Comparison of ENCODE assay signal across 27 mouse cellular contexts in the genomic region with DNA sequence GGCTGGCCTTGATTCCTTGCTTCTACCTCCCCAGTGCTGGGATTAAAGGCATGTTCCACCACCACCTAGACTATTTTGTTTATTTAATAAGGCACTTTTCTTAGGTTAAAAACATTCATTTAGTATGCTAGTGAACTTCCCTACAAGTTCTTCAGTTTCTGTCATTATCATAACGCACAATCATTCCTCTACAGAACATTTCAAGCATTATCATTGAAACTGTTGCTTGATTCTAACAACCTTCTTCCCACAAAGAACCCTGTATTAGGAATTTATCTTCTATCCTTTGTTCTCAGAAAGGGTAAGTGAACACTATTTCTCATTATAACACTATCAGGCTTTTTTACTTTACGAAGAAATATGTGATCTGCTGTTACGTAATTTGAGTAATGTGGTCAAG.
"Had no signal": no experiment of that assay in that cellular context is flagged by ENCODE, and none has a peak within 500 bp of the region (broad histone marks: within the 10 kb centered on the region; RNA-seq: fewer than 3 reads in every experiment).

No protein-coding gene starts in this region.

- H3K27ac ChIP-seq: embryonic facial prominence, embryonic 10.5 days; embryonic facial prominence, embryonic 12.5 days; embryonic facial prominence, embryonic 13.5 days; embryonic facial prominence, embryonic 15.5 days; forebrain, embryonic 10.5 days; forebrain, embryonic 12.5 days; forebrain, embryonic 13.5 days; forebrain, embryonic 15.5 days; gastrocnemius, adult 2 months; heart, adult 2 months; heart, embryonic 10.5 days had no signal

- H3K4me3 ChIP-seq: embryonic facial prominence, embryonic 10.5 days; embryonic facial prominence, embryonic 12.5 days; embryonic facial prominence, embryonic 13.5 days; embryonic facial prominence, embryonic 15.5 days; erythroblast, embryonic 14.5 days; forebrain, embryonic 10.5 days; forebrain, embryonic 12.5 days; forebrain, embryonic 13.5 days; forebrain, embryonic 15.5 days; gastrocnemius, adult 2 months; heart, adult 2 months; heart, embryonic 10.5 days had no signal

- H3K27me3 ChIP-seq: embryonic facial prominence, embryonic 12.5 days; embryonic facial prominence, embryonic 13.5 days; embryonic facial prominence, embryonic 15.5 days; forebrain, embryonic 12.5 days; forebrain, embryonic 13.5 days; forebrain, embryonic 15.5 days had no signal

- ATAC-seq: forebrain, embryonic 13.5 days; forebrain, embryonic 14.5 days; forebrain, embryonic 15.5 days; forebrain, postnatal 0 days had no signal

- H3K4me2 ChIP-seq: embryonic facial prominence, embryonic 12.5 days; embryonic facial prominence, embryonic 13.5 days; embryonic facial prominence, embryonic 15.5 days; forebrain, embryonic 12.5 days; forebrain, embryonic 13.5 days; forebrain, embryonic 15.5 days had no signal

- H3K4me1 ChIP-seq: embryonic facial prominence, embryonic 10.5 days; embryonic facial prominence, embryonic 12.5 days; embryonic facial prominence, embryonic 13.5 days; embryonic facial prominence, embryonic 15.5 days; forebrain, embryonic 10.5 days; forebrain, embryonic 12.5 days; forebrain, embryonic 13.5 days; forebrain, embryonic 15.5 days; heart, embryonic 10.5 days had no signal

- H3K9ac ChIP-seq: embryonic facial prominence, embryonic 12.5 days; embryonic facial prominence, embryonic 13.5 days; embryonic facial prominence, embryonic 15.5 days; forebrain, embryonic 12.5 days; forebrain, embryonic 13.5 days; forebrain, embryonic 15.5 days; forebrain, postnatal 0 days had no signal

- H3K9me3 ChIP-seq: embryonic facial prominence, embryonic 10.5 days; embryonic facial prominence, embryonic 12.5 days; embryonic facial prominence, embryonic 13.5 days; embryonic facial prominence, embryonic 15.5 days; forebrain, embryonic 10.5 days; forebrain, embryonic 12.5 days; forebrain, embryonic 13.5 days; forebrain, embryonic 15.5 days; heart, embryonic 10.5 days had no signal

- DNase-seq: cerebellum, adult 9-10 months; cerebellum, adult 9-11 months; cerebellum, postnatal 10 days; cerebellum, postnatal 14 days; cerebellum, postnatal 25 days; cerebellum, postnatal 36 days; embryo, embryonic 11 days; forebrain, postnatal 0 days; gastrocnemius, adult 2 months; gastrocnemius, postnatal 10 days; gastrocnemius, postnatal 14 days; gastrocnemius, postnatal 25 days; gastrocnemius, postnatal 36 days; heart, adult 11 months; heart, adult 18-20 months; heart, adult 2 months had no signal
